In genomic region chr15:74214611-74215010, GRCm38 (mm10) we compare ENCODE assay signal across 23 mouse cellular contexts.
DNase-seq lines count a peak whose midpoint lies in the region; ATAC-seq and TF ChIP-seq lines count a peak whose summit lies in the region.
"Had no signal": no experiment of that assay in that cellular context is flagged by ENCODE, and none has a peak within 500 bp of the region (broad histone marks: within the 10 kb centered on the region; RNA-seq: fewer than 3 reads in every experiment).

No protein-coding gene starts in this region.

- TF ChIP-seq CTCF in midbrain, postnatal 0 days (IDR thresholded peaks at IDR 0.05) = no peak

- H3K4me2 ChIP-seq in embryonic facial prominence, embryonic 14.5 days (ENCODE audit: low read depth, low read length) = no peak overlapping the region
- no peak overlapping the region for H3K4me2 ChIP-seq in midbrain, postnatal 0 days (ENCODE audit: low read depth, low read length, poor library complexity, severe bottlenecking)
- H3K4me2 ChIP-seq: embryonic facial prominence, embryonic 15.5 days; heart, embryonic 11.5 days; kidney, embryonic 15.5 days; lung, embryonic 15.5 days had no signal

- ATAC-seq in embryonic facial prominence, embryonic 14.5 days (ENCODE audit: low read depth) = no peak
- no peak for ATAC-seq in midbrain, postnatal 0 days (ENCODE audit: low FRiP score)
- ATAC-seq: hindbrain, postnatal 0 days; intestine, postnatal 0 days had no signal

- no peaks in the 10 kb centered on the region for H3K9me3 ChIP-seq in embryonic facial prominence, embryonic 14.5 days (ENCODE audit: control insufficient read depth, low read length)
- no peaks in the 10 kb centered on the region for H3K9me3 ChIP-seq in embryonic facial prominence, embryonic 10.5 days
- H3K9me3 ChIP-seq in midbrain, embryonic 10.5 days (replicated peaks) = no peaks in the 10 kb centered on the region
- no peaks in the 10 kb centered on the region for H3K9me3 ChIP-seq in midbrain, postnatal 0 days (ENCODE audit: low read length)
- H3K9me3 ChIP-seq: embryonic facial prominence, embryonic 15.5 days; kidney, embryonic 15.5 days; lung, embryonic 15.5 days had no signal

- no peaks in the 10 kb centered on the region for H3K4me1 ChIP-seq in embryonic facial prominence, embryonic 14.5 days (ENCODE audit: control insufficient read depth, insufficient read depth, low read length)
- H3K4me1 ChIP-seq in embryonic facial prominence, embryonic 10.5 days = peaks cover 46% of the 10 kb centered on the region
- peaks cover 48% of the 10 kb centered on the region for H3K4me1 ChIP-seq in midbrain, embryonic 10.5 days
- peaks cover 4% of the 10 kb centered on the region; the same call in 1 of the 2 replicates for H3K4me1 ChIP-seq in midbrain, postnatal 0 days (ENCODE audit: insufficient read depth, low read length)
- H3K4me1 ChIP-seq: embryonic facial prominence, embryonic 15.5 days; kidney, embryonic 15.5 days had no signal

- no peak overlapping the region for H3K4me3 ChIP-seq in embryonic facial prominence, embryonic 14.5 days (ENCODE audit: low read depth, low read length)
- H3K4me3 ChIP-seq in embryonic facial prominence, embryonic 10.5 days = no peak overlapping the region
- H3K4me3 ChIP-seq in midbrain, embryonic 10.5 days = no peak overlapping the region
- no peak overlapping the region for H3K4me3 ChIP-seq in midbrain, postnatal 0 days (ENCODE audit: low read depth, low read length)
- H3K4me3 ChIP-seq: embryonic facial prominence, embryonic 15.5 days; kidney, embryonic 15.5 days; lung, embryonic 15.5 days had no signal

- H3K9ac ChIP-seq in embryonic facial prominence, embryonic 14.5 days (ENCODE audit: low read depth, low read length) = no peak overlapping the region
- no peak overlapping the region for H3K9ac ChIP-seq in midbrain, postnatal 0 days (replicated peaks; ENCODE audit: low read length, poor library complexity, severe bottlenecking)
- H3K9ac ChIP-seq: embryonic facial prominence, embryonic 15.5 days; kidney, embryonic 15.5 days; liver, embryonic 14.5 days; lung, embryonic 15.5 days had no signal

- peak; percentile 42 for DNase-seq in embryonic facial prominence, embryonic 14.5 days (ENCODE audit: low spot score)
- DNase-seq in embryonic facial prominence, embryonic 10.5 days (ENCODE audit: low spot score) = no peak
- no peak for DNase-seq in midbrain, embryonic 10.5 days (ENCODE audit: low spot score)
- DNase-seq in midbrain, postnatal 0 days (ENCODE audit: low spot score) = no peak
- peak; percentile 6 for DNase-seq in R1 (ENCODE audit: low read depth, low spot score)
- DNase-seq in right cerebral cortex, postnatal 4 days = no peak
- DNase-seq in cerebellum, adult 11 months = no peak
- DNase-seq: cerebellum, adult 8-10 months; cerebellum, postnatal 36 days; embryo, embryonic 11 days; kidney, postnatal 36 days; lung, postnatal 36 days; thymus, adult 2 months; thymus, postnatal 4 days had no signal

- H3K27me3 ChIP-seq in embryonic facial prominence, embryonic 14.5 days (replicated peaks; ENCODE audit: control insufficient read depth, insufficient read depth, low read length) = no peaks in the 10 kb centered on the region
- peaks cover 41% of the 10 kb centered on the region for H3K27me3 ChIP-seq in embryonic facial prominence, embryonic 10.5 days (replicated peaks; ENCODE audit: low read depth, poor library complexity, severe bottlenecking)
- H3K27me3 ChIP-seq in midbrain, embryonic 10.5 days (ENCODE audit: low read depth, poor library complexity, severe bottlenecking) = peaks cover 33% of the 10 kb centered on the region
- no peaks in the 10 kb centered on the region for H3K27me3 ChIP-seq in midbrain, postnatal 0 days (ENCODE audit: insufficient read depth, low read length)
- H3K27me3 ChIP-seq: CH12.LX; embryonic facial prominence, embryonic 15.5 days; lung, embryonic 15.5 days had no signal

- 38% methylated on average over 6 of the region's 6 CpGs for WGBS in embryonic facial prominence, embryonic 14.5 days
- WGBS in embryonic facial prominence, embryonic 10.5 days = 43% methylated on average over 6 of the region's 6 CpGs
- 57% methylated on average over 6 of the region's 6 CpGs for WGBS in midbrain, embryonic 10.5 days
- 45% methylated on average over 6 of the region's 6 CpGs for WGBS in midbrain, postnatal 0 days

- H3K27ac ChIP-seq in embryonic facial prominence, embryonic 14.5 days (replicated peaks; ENCODE audit: low read depth, low read length) = no peak overlapping the region
- no peak overlapping the region for H3K27ac ChIP-seq in embryonic facial prominence, embryonic 10.5 days (replicated peaks)
- H3K27ac ChIP-seq in midbrain, embryonic 10.5 days (replicated peaks) = 0 out of 2 replicates have a peak overlapping the region, but pooled peaks have one; percentile 42
- H3K27ac ChIP-seq in midbrain, postnatal 0 days (ENCODE audit: low read depth, low read length) = no peak overlapping the region
- H3K27ac ChIP-seq: embryonic facial prominence, embryonic 15.5 days; hindbrain, postnatal 0 days; kidney, embryonic 15.5 days; liver, embryonic 14.5 days; lung, embryonic 15.5 days; stomach, postnatal 0 days had no signal

- no peaks in the 10 kb centered on the region for H3K36me3 ChIP-seq in embryonic facial prominence, embryonic 14.5 days (ENCODE audit: control insufficient read depth, insufficient read depth, low read length)
- H3K36me3 ChIP-seq in embryonic facial prominence, embryonic 10.5 days (replicated peaks) = no peaks in the 10 kb centered on the region
- no peaks in the 10 kb centered on the region for H3K36me3 ChIP-seq in midbrain, embryonic 10.5 days
- H3K36me3 ChIP-seq in midbrain, postnatal 0 days (ENCODE audit: insufficient read depth, low read length) = no peaks in the 10 kb centered on the region
- H3K36me3 ChIP-seq: embryonic facial prominence, embryonic 15.5 days; kidney, embryonic 15.5 days; lung, embryonic 15.5 days had no signal

Comparison
In these comparisons a context has a peak if more than half of its experiments do, and no peak if none do; other contexts are left out.
1. DNase-seq: peak in embryonic facial prominence, embryonic 14.5 days (single experiment) and R1 (single experiment); none in embryonic facial prominence, embryonic 10.5 days (single experiment), midbrain, embryonic 10.5 days (single experiment), midbrain, postnatal 0 days (single experiment), right cerebral cortex, postnatal 4 days (single experiment) and cerebellum, adult 11 months (single experiment).